Mouse (Mus musculus): ENCODE results near the gene Cacna1c.

Gene Cacna1c

DNA sequence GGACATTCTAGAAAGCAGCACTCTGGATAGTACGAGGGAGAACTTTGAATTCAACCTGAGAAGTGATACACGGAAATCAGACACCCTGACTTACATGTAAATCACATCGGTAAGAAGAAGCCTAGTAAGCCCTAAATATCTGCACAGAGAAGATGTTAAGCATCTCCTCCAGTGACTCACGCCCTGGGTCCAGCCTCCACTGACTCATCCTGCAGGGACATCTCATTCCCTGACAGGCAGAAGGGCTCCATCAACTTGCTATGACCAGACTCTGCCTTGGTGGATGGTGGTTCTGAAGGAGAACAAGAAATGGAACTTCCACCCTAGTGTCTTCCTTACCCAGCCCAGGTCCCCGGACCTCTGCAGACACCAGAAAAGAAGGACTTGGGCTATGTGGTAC lies 191.6 kb downstream of the Cacna1c start:
- DNase-seq (ENCODE audit: low read depth), result no peak

- DNase-seq (ENCODE audit: low read depth), result no peak
Measured at GRCm38 (mm10) chr6:119001442-119001841, 194.8 kb downstream of the Cacna1c start.

- DNase-seq (ENCODE audit: low read depth), result no peak
Measured at GRCm38 (mm10) chr6:119000255-119000654, 196.0 kb downstream of the Cacna1c start.

- no peak for DNase-seq (ENCODE audit: low read depth)
Measured at GRCm38 (mm10) chr6:118999329-118999875, 196.8 kb downstream of the Cacna1c start.

- DNase-seq (ENCODE audit: low read depth), result no peak
Measured at GRCm38 (mm10) chr6:118997397-118997796, 198.8 kb downstream of the Cacna1c start.

DNA sequence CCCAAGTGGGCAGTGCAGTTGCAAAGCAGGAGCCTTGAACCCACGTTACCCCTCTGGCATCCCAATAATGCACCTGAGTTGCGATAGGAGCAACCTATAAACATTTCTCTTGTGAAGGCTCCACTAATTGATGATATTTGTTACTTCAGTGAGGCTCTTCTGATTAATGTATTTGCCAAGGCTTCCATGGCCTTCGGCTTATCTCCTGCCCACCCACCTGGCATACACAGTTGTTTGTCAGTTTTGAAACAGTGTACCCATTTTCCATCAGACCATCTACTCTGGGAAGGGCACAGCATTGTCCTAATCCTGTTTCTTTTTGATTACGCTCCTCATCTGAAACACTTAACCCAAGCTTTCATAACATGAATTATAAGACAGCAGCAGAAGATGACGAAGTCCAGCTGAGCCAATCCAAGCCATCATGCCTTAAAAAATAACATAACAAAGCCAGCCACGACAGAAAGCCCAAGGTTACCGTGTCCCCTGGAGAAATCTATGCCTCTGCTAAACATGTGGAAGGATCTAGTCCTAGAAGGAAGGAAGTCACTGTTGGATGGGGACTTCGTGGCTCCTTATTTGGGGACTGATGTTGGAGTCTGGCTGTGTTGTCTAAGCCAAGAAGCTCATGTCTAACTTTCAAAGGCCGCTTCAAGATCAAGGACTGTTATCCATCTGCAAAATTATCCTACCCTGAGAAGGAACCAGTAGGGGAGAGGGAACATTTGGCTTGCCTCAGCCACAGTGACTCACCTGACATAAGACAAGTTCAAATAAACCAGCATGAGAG lies 201.8 kb downstream of the Cacna1c start:
- no peak for DNase-seq (ENCODE audit: low read depth)

- DNase-seq (ENCODE audit: low read depth), result no peak
Measured at GRCm38 (mm10) chr6:118992391-118992790, 203.8 kb downstream of the Cacna1c start.

GRCm38 (mm10) chr6:118989999-118990776 lies 206.0 kb downstream of the Cacna1c start:
- DNase-seq (ENCODE audit: low read depth), result no peak

DNA sequence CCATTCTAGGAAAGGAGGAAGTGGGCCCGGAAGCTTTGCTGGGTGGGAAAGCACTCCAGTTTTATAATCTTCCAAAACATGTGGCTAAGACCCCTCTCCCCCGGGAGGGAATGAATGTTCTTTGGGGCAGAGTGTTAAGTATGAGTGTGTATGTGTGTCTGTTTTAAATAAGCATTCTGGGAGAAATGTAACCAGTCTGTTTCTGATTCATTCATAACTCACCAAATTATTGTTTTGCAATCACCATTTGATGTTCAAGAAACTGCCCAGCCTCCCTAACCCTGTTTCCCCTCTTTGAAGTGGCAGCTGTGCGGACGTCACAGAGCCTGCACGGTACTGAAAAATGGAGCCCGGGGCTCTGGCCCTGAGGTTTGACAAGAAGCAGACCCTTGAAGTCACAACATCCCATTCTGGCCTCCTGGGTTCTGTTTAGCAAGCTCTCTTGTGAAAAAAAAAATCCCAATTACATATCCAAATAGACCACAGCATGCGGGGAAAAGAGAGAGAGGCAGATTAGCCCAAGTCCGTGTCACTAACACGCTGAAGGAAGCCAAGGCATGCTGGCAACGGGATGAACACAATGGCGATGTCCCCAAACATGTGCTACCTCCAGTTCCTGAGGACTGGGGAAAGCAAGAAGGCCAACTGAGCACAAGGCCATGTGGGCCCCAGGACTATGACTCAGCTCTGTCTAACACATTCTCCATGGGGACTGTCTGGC lies 211.9 kb downstream of the Cacna1c start:
- DNase-seq (ENCODE audit: low read depth), result no peak

DNA sequence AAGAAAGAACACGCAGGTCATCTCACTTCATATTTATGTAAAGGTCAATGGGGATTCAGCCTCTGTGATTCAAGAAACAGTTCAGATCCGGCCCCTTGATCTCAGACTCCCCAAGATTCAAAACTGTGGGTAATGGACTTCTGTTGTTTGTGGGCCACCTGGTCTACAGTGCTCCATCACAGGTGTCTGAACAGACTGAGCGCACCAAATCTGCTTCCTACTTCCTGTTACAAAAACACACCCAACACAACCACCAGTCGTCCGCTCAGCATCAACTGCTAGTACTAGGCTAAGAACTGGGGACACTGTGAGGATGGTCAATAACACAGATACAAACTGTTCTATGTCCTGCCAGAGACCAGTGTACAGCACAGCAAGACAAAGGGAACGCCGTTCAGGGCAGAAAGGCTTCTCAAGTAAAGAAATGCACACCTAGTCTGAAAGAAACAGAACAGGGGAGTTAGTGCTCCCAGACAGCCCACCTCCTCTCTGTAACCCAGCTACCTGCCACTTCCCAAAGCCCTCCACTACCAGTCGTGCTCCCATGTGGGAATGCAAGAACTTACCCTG lies 212.7 kb downstream of the Cacna1c start:
- DNase-seq (ENCODE audit: low read depth), result no peak

- no peak for DNase-seq (ENCODE audit: low read depth)
Measured at GRCm38 (mm10) chr6:118980265-118980664, 216.0 kb downstream of the Cacna1c start.

DNA sequence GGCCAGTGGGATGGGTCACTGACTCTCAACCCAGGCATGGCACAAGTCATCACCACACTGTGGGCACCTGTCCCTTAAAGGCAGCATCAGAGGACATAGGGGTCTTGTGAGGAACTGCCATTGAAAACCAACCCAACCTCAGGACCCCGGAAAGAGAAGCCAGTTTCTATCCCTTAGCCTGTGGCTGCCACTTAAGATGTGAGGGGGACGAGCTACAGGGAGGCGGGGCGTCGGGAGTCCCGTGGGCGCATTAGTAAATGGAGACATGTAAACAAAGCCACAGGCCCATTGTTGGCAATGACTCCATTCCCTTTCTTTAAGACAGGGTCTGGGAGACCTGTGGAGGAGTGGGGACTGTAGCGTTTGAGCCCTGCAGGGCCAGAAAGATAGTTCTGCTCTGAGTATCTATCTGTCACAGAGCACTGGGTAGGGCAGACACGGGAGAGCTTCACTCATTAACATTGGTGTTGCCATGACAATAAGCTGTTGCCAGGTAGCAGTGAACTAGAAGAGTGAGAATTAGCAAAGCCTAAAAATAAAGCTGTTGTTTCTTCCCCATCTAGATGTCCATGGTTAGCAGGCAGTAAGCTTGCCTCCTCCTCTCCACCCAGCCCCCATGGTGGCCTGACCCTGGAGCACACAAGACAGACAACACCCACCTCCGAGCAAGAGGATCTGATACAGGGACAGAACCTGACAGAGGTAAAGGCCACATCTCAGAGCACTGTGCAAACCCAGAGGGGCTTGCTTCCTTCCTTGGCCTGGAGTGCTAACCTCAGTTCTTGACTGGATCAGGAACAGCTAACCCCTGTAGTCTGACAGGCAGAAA lies 218.6 kb downstream of the Cacna1c start:
- no peak for DNase-seq (ENCODE audit: low read depth)

GRCm38 (mm10) chr6:118976617-118977016 lies 219.6 kb downstream of the Cacna1c start:
- no peak for DNase-seq (ENCODE audit: low read depth)

- no peak for DNase-seq (ENCODE audit: low read depth)
Measured at GRCm38 (mm10) chr6:118971844-118972531, 224.2 kb downstream of the Cacna1c start.

DNA sequence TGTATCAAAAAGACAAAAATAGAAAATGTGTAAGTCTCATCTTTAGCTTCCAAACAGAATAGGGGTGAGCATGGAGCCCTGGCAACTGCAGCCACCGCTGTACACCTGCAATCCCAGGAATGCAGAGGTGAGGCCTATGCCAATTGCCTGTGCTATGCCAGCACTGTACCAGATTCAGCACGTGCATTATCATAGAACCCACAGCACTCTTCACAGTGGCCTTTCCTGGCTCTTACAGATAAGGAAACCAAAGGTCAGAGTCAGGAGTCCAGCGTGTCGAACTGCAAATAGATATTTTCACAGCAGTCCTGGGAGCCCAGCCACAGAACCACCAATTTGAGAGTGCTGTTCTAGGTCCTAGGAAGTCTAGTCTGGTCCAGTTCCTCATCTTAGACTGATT lies 227.4 kb downstream of the Cacna1c start:
- DNase-seq (ENCODE audit: low read depth), result no peak

GRCm38 (mm10) chr6:118966904-118967303 lies 229.3 kb downstream of the Cacna1c start:
- DNase-seq (ENCODE audit: low read depth), result no peak

DNA sequence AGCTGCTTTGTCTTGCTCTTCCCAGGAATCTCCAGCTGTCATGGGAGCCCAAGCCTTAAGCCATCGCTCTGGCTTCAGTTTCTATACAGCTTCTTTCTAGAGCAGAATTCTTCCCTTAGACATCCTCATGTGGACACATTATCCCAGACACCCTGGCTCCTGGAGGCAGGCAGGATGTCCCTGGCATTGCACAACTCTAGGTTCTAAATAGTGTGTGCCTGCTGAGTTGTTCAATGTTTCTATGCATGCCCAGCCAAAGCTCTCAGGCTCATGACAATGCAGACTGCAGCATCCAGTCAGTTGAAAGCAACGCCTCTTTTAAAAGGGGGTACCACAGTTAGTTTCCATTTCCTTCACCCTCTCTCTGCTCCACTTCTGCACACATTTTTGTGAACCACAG lies 230.6 kb downstream of the Cacna1c start:
- no peak for DNase-seq (ENCODE audit: low read depth)

DNA sequence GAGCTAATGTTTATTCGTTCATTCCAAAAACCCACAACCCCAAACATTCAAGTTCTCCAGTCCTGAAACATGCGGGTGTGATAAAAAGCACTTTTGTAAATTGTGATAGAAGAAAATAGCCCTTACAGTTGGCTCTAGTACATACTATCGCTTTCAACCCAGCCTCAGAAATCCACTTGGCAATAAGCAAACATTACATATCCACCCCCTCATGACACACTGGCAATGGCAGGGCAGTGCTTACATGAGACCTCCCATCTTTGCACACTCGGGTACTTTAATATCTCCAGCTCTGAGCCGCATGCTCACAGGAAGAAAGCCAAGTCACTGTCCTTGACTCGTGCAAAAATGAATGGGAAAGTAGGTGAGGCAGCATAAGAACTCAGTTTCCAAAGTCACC lies 232.4 kb downstream of the Cacna1c start:
- DNase-seq (ENCODE audit: low read depth), result no peak

DNA sequence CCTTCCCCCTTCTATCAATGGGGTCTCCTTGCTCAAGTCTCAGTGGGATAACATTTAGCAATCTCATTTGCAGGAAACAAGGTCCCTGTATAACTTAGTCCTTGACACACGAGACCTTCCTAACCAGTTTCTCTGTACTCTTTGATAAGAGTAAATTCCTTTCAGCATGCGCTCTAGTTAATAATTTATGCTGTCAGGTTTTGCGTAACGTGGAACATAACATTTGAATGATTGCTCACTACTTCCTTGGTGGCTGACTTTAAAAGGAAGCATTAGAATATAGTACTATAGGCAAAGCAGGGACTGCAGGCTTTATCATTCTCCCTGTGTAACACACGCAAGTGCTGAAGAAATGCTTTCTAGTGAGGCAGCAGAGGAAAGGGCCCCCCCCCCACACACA lies 232.9 kb downstream of the Cacna1c start:
- no peak for DNase-seq (ENCODE audit: low read depth)

- no peak for DNase-seq (ENCODE audit: low read depth)
Measured at GRCm38 (mm10) chr6:118958529-118958928, 237.7 kb downstream of the Cacna1c start.

DNA sequence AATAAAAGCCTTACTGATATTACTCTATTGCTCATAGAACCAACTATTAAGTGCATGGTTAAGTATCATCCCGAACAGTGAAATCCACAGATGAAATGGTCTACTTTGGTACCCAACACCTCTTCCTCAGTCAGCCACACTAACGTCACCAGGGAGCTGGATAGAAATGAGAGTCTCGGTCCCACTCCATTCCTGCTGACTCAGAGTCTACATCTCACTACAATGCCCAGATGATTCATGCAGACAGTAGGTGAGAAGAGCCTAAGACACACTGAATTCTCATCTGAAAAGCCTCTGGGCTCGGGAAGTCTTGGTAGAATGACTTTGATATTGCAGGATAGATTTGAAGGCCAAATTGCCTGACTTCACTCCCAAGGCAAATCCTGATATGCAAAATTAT lies 240.0 kb downstream of the Cacna1c start:
- DNase-seq (ENCODE audit: low read depth), result no peak

All from induced T-regulatory cell, adult 2 months (primary cell).